ENCODE assay signal across 23 mouse cellular contexts in the genomic region with DNA sequence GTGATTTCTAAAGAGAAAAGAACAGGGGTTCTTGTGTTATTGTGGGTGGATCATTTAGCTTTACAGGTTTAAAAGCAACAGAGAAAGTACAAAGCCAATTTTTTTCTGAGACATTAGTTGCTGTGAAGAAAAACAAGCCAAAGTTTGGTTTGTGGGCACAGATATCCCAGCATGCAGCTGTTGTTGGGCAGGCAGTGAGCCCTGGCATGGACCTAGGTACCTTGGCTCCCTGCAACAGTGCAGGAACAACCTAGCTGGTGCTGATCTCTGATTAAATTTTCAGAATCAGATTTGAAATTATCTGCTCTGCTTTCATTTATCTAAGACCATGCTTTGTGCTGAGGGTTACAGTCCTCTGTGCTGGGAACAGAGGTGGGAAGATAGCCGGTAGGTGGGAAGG.
DNase-seq lines count a peak whose midpoint lies in the region; ATAC-seq and TF ChIP-seq lines count a peak whose summit lies in the region.
"Had no signal": no experiment of that assay in that cellular context is flagged by ENCODE, and none has a peak within 500 bp of the region (broad histone marks: within the 10 kb centered on the region; RNA-seq: fewer than 3 reads in every experiment).

No protein-coding gene starts in this region.

- peak; percentile 15 for DNase-seq in adrenal gland, postnatal 10 days
- DNase-seq in adrenal gland, postnatal 36 days, result no peak
- DNase-seq in layer of hippocampus, adult 2 months (ENCODE audit: low spot score in 2 of 2), result no peak
- no peak for DNase-seq in layer of hippocampus, adult 9-10 months (ENCODE audit: low spot score)
- DNase-seq in neural tube, embryonic 10.5 days (ENCODE audit: extremely low spot score, low spot score), result no peak
- DNase-seq in kidney, postnatal 4 days, result no peak
- DNase-seq: adrenal gland, adult 8-10 months; cerebellum, adult 11 months; cerebellum, adult 2 months; cerebellum, adult 9-11 months; cerebellum, postnatal 25 days; forebrain, postnatal 0 days; heart, postnatal 10 days; heart, postnatal 36 days had no signal

- no peaks in the 10 kb centered on the region for H3K27me3 ChIP-seq in neural tube, embryonic 15.5 days (replicated peaks)
- H3K27me3 ChIP-seq: embryonic facial prominence, embryonic 12.5 days; embryonic facial prominence, embryonic 15.5 days; hindbrain, embryonic 13.5 days had no signal

- no peaks in the 10 kb centered on the region for H3K36me3 ChIP-seq in neural tube, embryonic 15.5 days
- H3K36me3 ChIP-seq: embryonic facial prominence, embryonic 12.5 days; embryonic facial prominence, embryonic 15.5 days; hindbrain, embryonic 10.5 days; hindbrain, embryonic 13.5 days had no signal

- H3K4me2 ChIP-seq in neural tube, embryonic 15.5 days, result no peak overlapping the region
- H3K4me2 ChIP-seq: embryonic facial prominence, embryonic 12.5 days; embryonic facial prominence, embryonic 15.5 days; heart, embryonic 11.5 days; hindbrain, embryonic 13.5 days had no signal

- no peak overlapping the region for H3K9ac ChIP-seq in neural tube, embryonic 15.5 days (replicated peaks)
- H3K9ac ChIP-seq: embryonic facial prominence, embryonic 12.5 days; embryonic facial prominence, embryonic 15.5 days; forebrain, postnatal 0 days; hindbrain, embryonic 13.5 days had no signal

- H3K4me3 ChIP-seq in layer of hippocampus, adult 2 months, result no peak overlapping the region
- H3K4me3 ChIP-seq in neural tube, embryonic 15.5 days (replicated peaks), result no peak overlapping the region
- H3K4me3 ChIP-seq: embryonic facial prominence, embryonic 12.5 days; embryonic facial prominence, embryonic 15.5 days; hindbrain, embryonic 10.5 days; hindbrain, embryonic 13.5 days had no signal

- 0 out of 2 replicates have a peak, but pooled peaks cover 2% of the 10 kb centered on the region for H3K4me1 ChIP-seq in neural tube, embryonic 15.5 days
- H3K4me1 ChIP-seq: embryonic facial prominence, embryonic 15.5 days had no signal

- peak overlapping the region; percentile 68 for H3K27ac ChIP-seq in layer of hippocampus, adult 2 months
- H3K27ac ChIP-seq in neural tube, embryonic 15.5 days (replicated peaks), result 0 out of 2 replicates have a peak overlapping the region, but pooled peaks have one; percentile 4
- H3K27ac ChIP-seq: embryonic facial prominence, embryonic 12.5 days; embryonic facial prominence, embryonic 15.5 days; hindbrain, embryonic 10.5 days; hindbrain, embryonic 13.5 days had no signal

- H3K9me3 ChIP-seq in neural tube, embryonic 15.5 days (replicated peaks), result no peaks in the 10 kb centered on the region
- H3K9me3 ChIP-seq: embryonic facial prominence, embryonic 12.5 days; embryonic facial prominence, embryonic 15.5 days; hindbrain, embryonic 10.5 days; hindbrain, embryonic 13.5 days had no signal

- ATAC-seq in neural tube, embryonic 15.5 days (ENCODE audit: low FRiP score), result no peak
- ATAC-seq: activated CD4-positive, CD25-positive, alpha-beta regulatory T cell, adult 4 months; forebrain, embryonic 14.5 days; forebrain, postnatal 0 days; hindbrain, embryonic 16.5 days had no signal

- TF ChIP-seq CTCF in layer of hippocampus, adult 2 months (conservative IDR thresholded peaks at IDR 0.05), result no peak

- WGBS in neural tube, embryonic 15.5 days, result 95% methylated on average over 1 of the region's 1 CpGs
